Mouse (Mus musculus) natural killer cell, adult 2 months (primary cell): ENCODE measurements around the gene Nup205.

Experiments
- DNase-seq, 2 experiments: peaks; one replicate each; pipeline ENCODE4 v3.0.0; 2022; ENCODE audit warnings: low spot score in 2 of 2

Nup205 gene

DNA sequence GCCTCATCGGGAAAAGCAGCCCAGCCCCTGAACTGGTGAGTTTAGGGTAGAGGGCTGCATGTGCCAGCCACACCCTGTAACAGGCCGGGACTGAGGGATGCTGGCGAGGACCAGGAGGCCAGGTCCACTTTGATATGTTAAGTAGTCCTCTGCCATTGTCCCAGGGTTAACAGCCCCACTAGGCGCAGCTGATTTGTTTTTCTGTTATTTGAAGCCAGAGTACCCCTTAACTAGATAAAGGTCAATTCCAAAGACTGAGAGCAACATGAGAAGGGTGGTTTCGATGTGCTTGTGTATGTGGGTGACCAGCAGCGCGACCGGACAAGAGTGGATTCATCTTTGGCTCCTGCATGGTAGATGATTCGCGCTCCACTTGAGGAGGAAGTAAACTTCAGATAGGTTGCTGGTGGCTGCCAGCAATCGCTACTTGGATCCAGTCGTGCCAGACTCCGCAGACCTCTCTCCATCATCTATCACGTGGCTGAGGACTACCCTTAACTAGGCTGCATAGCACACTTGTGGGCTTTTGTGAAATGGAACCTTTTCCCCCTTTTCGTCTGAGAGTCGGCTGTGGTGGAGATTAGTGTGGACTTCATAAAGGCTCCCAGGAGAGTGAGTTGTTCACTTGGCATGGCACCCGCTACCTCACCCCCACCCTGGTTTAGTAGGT lies 74.7 kb downstream of the Nup205 start:
- DNase-seq: no peak

DNA sequence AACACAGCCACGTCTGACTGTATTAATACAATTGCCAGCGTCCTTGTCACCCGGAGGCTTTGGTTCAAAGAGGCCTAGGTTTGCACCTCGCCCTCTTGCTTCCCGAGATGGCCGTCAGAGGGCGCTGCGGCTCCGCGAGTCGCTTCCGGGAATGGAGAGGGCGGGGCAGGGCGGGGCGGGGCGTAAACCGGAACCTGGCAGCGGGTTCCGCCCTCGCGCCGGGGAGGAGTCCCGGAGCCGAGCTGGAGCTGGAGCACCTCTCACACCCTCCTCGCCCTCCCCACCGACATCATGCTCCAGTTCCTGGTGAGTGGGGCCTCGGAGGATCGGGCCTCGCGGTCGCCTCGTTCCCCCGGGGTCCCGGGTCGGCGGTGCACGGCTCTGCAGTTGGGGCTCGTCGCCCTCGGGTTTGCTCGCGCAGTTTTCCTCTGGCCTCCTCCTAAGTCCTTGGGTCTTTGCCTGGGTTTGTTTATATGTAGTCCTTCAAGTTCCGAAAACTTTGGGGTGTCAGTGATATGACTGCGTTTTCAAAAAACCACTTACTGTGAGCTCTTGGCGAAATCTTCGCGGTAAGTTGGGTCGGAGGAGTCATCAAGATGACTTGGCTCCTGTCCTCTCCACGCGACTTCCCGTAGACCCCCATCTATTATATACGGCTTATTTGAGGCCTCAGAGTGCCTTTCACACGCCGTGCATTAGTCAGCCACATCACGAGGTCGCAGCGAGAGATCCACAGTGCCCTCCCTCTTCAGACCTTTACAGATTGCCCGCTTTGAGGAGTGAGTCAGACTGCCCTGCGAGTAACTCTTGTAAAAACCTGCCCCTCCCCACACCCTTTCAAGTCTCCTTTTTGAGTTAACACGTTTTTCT lies 75.5 kb downstream of the Nup205 start:
- peak; percentile 86 to 87 for DNase-seq

DNA sequence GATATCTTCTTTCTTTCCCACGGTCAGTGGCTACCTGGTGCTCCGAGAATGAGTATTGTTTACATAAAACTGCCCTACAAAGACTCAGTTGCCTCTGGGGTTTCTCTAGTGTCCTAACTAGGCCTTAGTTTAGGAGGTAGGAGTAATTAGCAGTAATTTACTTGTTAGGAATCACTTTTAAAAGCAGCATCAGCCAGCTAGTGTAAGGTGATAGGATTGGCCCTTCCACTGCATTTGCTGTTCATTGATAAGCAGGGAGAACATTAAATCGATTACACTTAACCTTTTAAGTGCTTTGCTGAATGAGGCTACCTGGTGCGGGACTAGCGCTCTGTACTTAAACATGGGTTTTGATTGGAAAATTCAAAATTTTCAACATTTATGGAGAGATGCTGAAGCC lies 76.3 kb downstream of the Nup205 start:
- DNase-seq: no peak

DNA sequence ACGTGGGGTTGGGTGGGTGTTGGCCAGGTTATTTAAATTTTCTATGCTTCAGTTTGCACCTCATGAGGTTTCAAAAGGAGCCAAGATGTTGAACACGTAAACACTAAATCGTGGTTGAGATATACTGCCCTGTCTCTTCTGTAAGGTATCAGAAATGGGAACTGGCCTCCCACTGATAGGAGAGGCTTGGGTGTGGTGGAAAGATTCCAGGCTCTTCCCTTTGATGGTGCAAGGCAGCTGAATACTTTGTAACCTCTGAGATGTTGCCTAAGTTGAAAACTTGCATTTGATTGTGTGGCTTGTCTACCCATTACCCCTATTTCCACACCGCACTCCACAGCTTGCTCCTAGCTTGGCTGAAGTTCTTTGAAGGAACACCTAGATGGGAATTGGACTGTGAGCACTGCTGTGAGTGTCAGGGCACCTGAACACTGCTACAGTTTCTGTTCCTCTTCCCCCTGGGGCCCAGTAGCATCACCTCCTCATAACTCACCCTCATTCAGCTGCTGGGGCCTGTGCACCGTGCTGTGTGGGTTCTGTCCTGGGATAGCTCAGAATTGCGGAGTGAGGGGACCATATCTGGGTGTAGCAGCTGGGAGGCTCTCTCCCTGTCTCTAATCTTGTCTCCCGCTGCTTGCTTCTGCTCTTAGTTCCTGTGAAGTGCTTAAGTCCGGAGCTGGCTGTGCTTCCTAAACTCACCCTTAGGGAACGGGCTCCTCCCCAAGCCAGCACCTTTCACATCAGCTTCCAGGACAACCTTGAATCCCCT lies 77.1 kb downstream of the Nup205 start:
- DNase-seq: peak in 1 of 2 experiments; percentile 30

DNA sequence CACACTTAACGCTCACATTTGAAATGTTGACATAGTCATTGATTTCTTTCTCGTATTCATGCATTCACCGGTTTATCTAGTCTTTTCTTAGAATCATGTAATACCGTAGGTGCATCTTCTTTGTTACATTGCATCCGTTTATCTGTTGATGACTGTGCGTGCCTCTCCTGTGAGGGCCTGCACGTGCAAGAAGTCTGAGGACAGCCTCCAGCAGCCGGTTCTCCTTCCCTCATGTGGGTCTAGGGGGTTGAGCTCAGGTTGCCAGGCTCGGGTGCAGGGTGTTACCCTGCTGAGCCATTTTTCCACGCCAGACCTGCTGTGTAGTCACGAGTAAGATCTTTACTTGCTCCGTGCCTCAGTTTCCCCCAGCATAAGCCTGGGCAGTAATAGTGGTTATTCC lies 77.8 kb downstream of the Nup205 start:
- no peak for DNase-seq

DNA sequence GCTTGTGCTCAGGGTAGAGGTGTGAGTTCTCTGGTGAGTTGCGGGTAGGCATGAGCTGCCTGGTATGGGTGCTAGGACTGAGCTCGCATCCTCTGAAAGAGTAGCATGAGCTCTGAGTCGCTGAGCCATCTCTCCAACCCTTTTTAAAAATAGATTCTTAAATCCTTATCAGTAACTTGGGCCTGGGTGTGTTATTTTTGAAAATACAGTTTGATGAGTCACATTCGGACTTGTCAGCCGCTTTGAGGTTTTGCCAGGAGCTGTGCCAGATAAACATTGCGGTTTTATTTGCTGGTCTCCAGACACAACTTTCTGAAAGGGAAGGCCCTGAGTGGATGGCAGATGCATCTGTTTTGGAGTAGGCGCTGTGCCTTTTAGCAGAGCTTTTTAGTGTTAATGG lies 79.5 kb downstream of the Nup205 start:
- DNase-seq: peak; percentile 51 to 64

DNA sequence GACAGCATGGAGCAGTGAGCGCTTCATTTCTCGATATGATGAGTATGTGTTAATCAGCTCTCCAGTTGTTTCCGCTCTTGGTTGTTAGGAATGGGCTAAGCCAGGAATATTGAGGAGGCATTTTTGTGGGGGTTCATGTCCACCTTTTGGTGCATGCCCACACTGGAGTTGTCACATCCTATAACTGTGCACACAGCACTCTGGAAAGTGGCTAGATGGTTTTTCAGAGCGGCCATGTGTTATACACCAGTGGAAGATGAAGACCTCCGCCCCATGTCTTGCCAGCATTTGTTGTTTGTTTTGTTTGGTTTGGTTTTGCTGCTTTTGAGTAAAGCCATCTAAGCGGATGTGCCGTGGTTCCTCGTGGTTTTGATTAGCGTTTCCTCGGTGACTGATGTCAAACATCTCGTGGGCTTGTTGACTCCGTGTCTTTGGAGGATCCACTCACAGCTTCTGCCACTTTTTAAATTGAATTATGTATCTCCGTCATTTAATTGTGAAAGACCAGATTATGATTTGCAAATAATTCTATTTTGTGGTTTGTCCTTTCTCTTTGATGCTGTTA lies 80.5 kb downstream of the Nup205 start:
- DNase-seq: peak; percentile 26 to 41

DNA sequence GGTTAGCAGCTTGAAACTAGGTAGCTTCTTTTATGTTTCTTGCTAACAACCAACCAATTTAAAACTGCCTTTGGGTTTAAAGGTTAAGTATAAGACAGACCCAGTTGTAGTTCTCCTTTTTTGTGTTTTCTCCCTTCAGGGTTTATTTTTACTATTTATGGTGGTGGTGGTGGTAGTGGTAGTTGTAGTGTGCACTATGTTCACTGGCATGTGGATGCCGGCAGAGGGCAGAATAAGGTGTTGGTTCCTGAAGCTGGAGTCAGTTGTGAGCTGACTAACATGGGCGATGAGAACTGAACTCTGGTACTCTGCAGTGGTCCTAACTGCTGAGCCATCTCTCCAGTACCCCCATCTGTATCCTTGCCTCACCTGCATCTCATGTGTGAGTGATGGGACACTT lies 81.7 kb downstream of the Nup205 start:
- DNase-seq: no peak

DNA sequence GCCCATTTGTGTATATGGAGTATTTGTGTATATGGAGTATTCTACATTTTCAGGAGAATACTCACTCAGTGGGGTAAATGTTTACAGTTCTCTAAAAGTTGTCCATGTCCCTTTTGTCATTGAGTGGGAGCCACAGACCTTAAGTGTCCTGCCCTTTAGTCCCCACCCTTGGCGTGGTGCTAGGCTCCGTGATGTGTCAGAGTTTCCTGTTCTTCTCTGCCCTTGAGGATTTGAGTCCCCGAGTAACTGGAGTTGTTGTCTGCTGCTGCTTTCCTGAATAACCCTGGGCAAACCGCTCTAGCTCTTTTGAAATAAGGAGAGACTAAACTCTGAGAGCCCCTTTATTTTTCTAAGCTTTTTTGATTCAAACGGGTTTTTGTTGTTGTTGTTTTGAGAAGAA lies 82.3 kb downstream of the Nup205 start:
- no peak for DNase-seq

DNA sequence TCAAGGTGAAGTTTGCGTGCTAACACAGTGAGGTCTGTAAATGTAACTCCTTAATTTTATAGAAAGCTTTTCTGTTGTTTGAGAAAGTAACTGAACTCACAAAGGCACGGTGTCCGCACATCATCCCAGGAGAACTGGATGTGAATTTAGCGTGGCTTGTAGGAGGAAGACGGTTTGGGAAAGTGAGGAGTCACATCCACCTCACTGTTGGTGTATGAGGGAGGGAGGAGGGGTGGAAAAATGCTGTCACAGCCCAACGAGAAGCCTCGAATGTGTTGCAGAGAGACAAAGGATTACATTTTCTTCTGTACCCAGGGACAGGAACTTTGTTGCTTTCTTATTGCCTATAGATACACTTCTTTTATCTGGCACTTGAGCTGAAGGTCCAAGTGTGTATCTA lies 83.3 kb downstream of the Nup205 start:
- DNase-seq: no peak

DNA sequence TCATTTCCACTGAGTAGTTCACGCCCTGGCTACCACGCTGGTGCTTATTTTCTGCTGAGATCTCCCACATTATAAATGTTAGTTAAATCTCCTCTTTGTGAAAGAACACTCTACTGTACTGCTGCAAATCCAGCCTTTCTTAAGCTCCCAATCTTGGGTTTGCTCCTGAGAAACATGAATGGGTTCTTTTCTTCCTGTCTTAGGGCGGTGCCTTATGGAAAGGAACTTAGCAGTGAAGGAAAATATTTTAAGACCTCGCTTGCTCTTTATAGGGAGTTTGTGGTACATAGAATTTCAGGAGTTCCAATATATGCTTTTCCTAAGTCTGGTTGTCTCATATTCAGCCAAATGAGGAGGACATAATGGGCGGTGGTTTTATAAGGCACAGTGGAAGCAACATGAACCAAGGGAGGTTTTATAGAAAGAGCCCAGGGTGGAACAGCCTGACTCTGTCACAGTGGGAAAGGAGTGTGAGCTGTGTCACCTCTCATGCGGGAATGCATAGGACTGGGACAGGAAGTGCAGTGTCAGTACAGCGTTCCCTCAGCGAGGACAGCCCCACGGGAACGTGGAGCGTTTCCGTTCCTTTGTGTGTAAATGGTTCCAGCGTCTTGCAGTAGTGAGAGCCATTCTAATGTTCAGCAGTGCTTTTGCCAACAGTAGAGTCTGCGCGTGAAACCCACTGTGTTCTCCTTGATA lies 88.5 kb downstream of the Nup205 start:
- no peak for DNase-seq

DNA sequence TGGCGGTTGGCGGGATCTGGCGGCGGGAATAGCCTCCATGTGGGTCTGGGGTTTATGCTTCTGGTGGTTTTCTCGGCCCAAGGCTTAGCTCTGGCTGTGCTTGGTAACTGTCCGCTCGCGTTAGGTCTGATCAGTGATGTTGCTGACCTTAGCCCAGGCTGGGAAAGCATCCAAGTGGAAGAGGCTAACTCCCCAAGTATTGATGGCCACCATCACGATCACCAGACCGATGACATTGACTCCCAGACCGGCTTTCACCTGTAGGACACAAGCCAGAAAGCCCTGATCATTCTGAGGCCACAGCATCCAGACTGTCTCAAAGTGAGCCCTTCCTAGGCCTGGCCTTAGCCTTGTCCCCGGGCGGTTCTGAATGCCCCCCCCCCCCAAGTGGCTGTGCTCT lies 91.5 kb downstream of the Nup205 start:
- DNase-seq: no peak

DNA sequence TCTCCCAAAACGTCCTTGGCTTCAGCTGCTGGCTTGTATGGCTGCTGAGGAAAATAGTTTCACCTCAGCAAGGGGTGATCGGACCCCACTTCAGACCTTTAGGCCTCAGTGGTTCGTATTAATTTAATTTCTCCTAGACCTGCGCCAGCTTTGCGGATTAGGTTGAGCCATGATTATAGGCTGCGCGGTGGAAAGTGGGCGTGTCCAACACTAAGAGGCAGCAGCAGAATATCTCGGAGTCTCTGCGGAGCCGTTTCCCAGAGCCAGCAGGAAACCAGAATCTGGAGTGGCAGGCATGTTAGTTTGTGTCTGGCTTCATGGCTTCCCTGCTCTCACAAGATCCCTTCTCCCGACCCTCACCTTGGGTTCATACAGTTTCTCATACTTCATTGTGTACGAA lies 92.4 kb downstream of the Nup205 start:
- DNase-seq: no peak

DNA sequence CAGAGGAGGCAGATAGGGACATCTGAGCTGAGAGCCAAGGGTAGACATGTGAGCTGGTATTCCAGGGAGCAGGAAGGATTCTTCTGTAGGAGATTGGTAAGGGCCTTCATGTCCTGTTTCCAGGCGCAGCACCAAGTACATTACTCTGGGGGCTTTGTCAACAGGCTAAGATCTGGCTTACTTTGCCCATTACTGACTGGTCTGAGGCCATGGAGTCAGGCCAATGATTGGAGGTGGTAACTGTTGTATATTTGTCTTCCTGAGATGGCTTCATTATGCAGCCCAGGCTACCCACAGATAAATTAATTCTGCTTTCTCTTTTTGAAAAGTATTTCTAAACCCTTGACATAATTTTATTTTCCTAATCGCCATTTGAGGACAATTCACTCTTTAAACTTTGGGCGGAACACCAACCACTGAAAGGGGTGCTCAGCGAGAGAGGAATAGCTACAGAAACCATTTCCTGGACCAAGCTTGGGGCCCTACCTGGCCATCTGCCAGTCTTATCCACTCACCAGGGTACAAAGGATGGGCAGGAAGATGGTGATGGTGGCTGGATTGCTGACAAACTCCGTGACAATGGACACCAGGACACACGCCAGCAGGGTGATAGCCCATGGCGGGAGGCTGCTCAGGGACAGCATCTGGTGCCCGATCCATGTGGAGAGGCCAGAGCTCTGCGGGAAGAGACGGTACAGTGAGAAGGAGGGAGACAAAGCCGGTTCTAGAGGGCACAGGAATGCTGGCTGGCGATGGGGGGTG lies 94.1 kb downstream of the Nup205 start:
- no peak for DNase-seq

DNA sequence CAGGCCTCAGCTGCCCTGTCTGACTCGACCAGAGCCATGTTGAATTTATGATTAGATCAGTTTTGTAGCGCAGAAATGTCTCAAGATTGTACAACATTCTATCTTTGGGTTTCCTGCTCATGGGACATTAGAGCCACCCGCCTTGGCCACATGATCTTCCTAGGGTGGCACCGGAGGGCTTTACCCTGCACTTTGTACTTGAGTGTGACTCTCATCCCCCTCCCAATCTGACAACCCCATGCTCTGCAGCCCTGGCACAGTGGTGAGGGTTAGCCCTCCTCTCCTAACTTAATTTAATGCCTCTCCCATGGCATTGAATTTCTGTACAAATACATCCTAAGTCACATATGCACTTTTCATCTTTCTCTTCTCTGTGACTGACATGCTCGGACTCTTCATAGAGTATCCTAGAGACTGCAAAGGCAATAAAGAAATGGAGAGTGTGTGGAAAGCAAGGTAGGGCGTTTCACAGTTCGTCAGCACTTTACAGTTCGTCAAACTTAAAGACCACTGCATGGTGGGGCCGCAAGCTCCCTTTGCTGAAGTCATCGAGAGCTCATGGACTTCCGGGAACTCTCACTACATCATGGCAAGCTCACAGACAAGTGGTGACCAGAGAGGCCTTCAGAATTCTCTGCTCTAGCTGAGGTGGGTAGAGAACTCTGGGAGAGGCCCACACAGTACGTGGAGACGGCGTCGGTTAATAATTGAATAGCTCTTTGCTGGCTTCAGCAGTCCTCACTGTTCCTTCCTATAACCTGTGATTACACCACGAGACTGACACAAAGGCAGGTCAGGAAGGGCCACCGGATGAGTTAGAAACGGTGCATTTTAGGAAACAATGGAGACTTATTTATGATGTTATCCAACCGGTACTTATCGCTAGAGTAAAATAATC lies 94.9 kb downstream of the Nup205 start:
- no peak for DNase-seq

DNA sequence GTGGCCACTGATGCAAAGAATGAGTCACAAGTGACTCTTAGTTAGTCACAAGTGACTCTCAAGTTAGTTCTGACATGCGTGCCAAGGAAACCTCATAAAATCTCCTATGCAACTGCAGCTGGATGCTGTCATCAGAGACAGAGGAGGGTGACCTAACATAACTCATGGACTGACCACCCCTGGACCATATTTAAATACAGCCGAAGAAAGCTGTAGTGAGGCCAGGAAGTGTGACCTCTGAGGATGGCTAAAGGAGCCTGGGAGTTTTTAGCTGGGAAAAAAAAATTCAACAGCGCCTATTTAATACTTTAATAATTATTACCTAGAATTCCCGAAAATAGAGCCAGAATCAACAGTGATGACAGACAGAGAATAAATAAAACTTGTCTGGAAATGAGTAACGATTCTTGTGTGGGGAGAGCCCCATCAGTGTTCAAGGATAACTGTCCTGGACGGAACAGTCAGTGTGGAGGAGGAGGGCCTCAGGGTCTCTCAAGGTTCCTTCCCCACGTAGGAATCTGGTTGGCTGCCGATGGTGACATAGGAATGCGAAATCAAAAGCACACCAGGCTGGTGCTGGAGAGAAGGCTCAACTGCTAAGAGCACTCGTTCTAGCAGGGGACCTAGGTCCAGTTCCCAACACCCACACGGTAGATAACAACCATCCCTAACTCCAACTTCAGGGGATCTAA lies 96.3 kb downstream of the Nup205 start:
- no peak for DNase-seq

DNA sequence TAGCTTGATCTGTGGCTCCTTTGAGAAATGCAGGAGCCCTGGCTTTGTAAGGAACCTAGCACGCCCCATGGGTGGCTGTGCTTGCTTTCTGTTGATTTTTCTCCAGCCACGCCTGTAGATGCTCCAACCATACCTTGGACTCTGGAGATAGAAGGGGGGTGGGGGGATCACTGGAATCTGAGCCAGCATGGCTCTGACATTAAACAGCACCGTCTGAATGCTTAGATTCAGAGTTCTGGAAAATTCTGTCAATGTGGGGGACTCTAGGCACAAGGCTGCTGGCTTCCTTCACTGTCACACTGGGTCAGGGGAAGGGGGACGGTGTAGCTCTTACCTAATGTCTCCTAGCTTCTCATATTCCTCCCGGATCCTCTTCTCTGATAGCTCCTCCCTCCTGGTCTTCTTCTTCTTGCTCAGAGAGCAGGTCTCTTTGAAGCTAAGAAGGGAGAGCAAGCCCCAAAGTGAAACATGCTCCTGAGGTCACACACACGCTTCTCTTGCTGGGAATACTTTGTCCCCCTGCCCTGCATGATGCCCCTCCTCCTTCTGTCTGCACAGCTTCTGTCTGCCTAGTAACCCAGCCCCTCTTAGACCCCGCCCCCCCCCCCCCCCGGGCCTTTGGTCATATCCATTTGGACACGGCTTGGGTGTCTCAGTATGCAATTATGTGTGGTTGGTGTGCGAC lies 100.8 kb downstream of the Nup205 start:
- no peak for DNase-seq

DNA sequence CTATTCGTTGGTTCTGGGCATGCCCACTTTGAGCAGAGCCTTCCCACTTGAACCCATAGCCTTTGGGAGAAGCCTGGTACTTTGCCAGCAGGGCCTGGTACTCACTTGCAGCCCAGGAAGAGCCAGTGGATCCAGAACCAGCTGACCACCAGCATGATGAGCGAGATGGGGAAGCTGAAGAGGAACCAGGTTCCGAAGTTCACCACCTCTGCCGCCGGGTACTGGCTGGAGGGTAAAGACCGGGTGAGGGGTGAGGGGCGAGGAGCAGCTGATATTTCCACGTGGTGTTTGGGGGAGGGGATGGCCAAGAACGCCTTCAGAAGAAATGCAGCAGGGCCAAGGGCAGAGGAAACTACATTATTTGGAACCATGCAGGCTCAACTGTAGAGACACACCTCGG lies 102.1 kb downstream of the Nup205 start:
- no peak for DNase-seq
